Mouse (Mus musculus): ENCODE results near the gene Nucks1. TPM values are rescaled to one million over a fixed set of nuclear protein-coding genes. Genes with fewer than 3 reads are reported as not detected.

Gene Nucks1
- 19.3 TPM for polyA plus RNA-seq (2014; fragmentation: Illumina TruSeq; extraction: RNeasy Lipid Tissue Mini Kit (QIAGEN cat#74804); ENCODE audit: insufficient read depth, low read depth, low replicate concordance)

DNA sequence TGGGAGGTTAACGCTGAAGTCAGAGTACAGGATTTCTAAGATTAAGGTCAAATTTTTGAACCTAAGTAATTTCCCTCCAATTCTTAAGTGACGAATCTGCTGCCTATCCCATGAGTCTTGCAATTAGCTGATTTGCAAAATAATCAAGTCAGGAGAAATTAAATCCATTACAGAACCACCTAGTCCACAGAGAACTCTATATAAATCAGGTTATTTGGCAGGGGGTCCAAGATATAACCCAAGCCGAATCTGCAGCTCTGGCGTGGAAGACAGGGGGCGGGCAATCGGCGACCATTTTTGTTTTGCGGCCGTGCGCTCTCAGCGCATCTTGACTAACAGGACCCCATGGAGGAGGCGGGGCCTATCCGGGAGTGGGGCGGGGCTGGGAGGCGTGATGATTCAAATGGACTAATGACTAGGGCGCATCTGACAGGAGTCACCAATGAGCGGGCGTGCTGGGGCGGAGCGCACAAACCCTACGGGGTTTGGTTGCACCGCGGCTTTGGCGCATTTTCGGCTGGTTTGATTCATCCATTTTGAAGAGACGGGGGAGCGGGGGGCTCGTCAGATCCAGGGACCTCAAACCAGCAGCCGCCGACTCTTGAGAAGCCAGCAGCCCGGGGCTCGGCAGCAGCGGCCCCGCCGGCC lies at the start of gene Nucks1:
Nucks1 (plus strand) TSS at position 534 of the 648 bp plus-strand sequence.

DNA sequence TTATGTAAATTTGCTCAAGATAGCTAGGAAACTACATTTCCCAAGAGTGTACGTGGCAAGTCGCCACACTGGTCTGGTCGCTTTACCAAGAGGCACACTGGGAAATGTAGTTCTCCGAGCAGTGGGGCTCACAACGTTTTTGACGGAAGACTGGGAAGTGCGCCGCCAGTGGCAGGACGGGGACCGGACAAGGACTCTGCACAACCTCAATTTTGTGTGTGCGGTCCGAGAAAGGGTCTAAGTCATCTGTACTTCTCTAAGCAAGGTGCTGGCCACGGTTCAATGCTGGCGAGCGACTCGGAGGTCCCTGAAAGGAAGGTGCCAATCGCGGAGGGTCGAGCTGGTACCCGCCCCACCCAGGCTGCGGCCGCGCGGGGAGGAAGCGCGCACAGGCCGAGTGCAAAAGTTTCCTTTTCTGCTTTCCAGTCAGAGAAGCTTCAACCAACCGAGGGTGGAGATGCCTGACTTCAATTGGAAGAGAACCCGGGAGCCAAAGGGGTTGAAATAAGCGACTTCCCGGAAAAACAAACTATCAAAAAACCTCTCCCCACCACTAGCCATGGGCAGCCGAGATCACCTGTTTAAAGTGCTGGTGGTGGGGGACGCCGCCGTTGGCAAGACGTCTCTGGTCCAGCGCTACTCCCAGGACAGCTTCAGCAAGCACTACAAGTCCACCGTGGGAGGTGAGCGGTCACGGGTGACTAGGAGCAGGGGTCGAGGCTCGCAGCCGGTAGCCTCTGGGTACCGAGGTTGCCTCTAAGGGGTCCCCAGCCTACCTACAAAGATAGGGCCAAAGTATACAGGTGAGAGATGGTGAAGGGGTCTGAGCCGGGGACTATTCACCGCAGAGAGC lies 43.0 kb upstream of the Nucks1 start, which contains the start of gene Rab29:
Rab29 (plus strand) TSS at position 132 of the 853 bp plus-strand sequence.

DNA sequence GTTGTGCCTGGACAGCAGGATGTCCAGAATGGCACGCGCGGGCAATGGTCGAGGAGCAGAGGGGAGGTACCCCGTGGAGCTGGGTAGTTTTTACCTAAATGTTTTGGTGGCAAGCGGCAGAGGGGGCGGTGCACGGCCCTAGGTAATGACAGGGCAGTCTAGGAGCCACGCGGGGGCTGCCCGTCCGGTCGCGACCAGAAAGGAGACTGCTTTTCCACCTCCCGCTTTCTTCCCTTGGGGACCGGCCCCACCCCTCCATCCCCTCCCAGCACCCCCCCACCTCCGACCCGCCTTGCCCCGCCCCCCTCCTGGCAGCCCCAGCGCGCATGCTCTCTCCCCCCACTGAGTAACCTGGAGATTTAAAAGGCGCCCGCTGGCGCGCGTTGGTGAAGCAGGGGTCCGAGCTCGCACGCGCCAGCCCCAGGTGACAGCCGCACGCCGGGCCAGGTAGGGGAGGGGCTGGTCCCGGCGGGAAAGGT lies 52.3 kb downstream of the Nucks1 start, which contains the start of gene Slc45a3:
Slc45a3 (plus strand) TSS at position 362 of the 479 bp plus-strand sequence.

Other genes with a start within 250 kb of the Nucks1 start
- 7.0 TPM for gene Rab7b, start 221.8 kb upstream of the Nucks1 start, polyA plus RNA-seq (2014; fragmentation: Illumina TruSeq; extraction: RNeasy Lipid Tissue Mini Kit (QIAGEN cat#74804); ENCODE audit: insufficient read depth, low read depth, low replicate concordance)
- 8.1 TPM for gene Slc26a9, start 166.5 kb upstream of the Nucks1 start, polyA plus RNA-seq (2014; fragmentation: Illumina TruSeq; extraction: RNeasy Lipid Tissue Mini Kit (QIAGEN cat#74804); ENCODE audit: insufficient read depth, low read depth, low replicate concordance)
- gene Pm20d1, start 113.2 kb upstream of the Nucks1 start, polyA plus RNA-seq (2014; fragmentation: Illumina TruSeq; extraction: RNeasy Lipid Tissue Mini Kit (QIAGEN cat#74804); ENCODE audit: insufficient read depth, low read depth, low replicate concordance), result 0.55 TPM
- 7.0 TPM for gene Slc41a1, start 83.0 kb upstream of the Nucks1 start, polyA plus RNA-seq (2014; fragmentation: Illumina TruSeq; extraction: RNeasy Lipid Tissue Mini Kit (QIAGEN cat#74804); ENCODE audit: insufficient read depth, low read depth, low replicate concordance)
- gene Rab29, start 43.3 kb upstream of the Nucks1 start, polyA plus RNA-seq (2014; fragmentation: Illumina TruSeq; extraction: RNeasy Lipid Tissue Mini Kit (QIAGEN cat#74804); ENCODE audit: insufficient read depth, low read depth, low replicate concordance), result 21.4 TPM
- gene Slc45a3, start 52.4 kb downstream of the Nucks1 start, polyA plus RNA-seq (2014; fragmentation: Illumina TruSeq; extraction: RNeasy Lipid Tissue Mini Kit (QIAGEN cat#74804); ENCODE audit: insufficient read depth, low read depth, low replicate concordance), result 4.3 TPM
- 41.2 TPM for gene Elk4, start 97.1 kb downstream of the Nucks1 start, polyA plus RNA-seq (2014; fragmentation: Illumina TruSeq; extraction: RNeasy Lipid Tissue Mini Kit (QIAGEN cat#74804); ENCODE audit: insufficient read depth, low read depth, low replicate concordance)
- gene Mfsd4a, start 157.5 kb downstream of the Nucks1 start, polyA plus RNA-seq (2014; fragmentation: Illumina TruSeq; extraction: RNeasy Lipid Tissue Mini Kit (QIAGEN cat#74804); ENCODE audit: insufficient read depth, low read depth, low replicate concordance), result 1.6 TPM
- gene Cdk18, start 229.2 kb downstream of the Nucks1 start, polyA plus RNA-seq (2014; fragmentation: Illumina TruSeq; extraction: RNeasy Lipid Tissue Mini Kit (QIAGEN cat#74804); ENCODE audit: insufficient read depth, low read depth, low replicate concordance), result 6.4 TPM

Data from lung, adult 10 weeks (tissue).